Mouse (Mus musculus) MEL (cell line): ENCODE data around the gene Olfr692.

Experiments
- EP300 ChIP-seq, 2 experiments: IDR thresholded peaks; 2 replicates each; pipeline ENCODE4 v1.6.1; 2011; ENCODE audit warnings: improper control_type of control experiment in 2 of 2, low read length in 2 of 2, low read depth in 1 of 2, mild to moderate bottlenecking in 1 of 2
- SMC3 ChIP-seq: IDR thresholded peaks from 2 replicates; pipeline ENCODE4 v1.6.1; 2011; ENCODE audit warnings: low read depth, low read length, improper control_type of control experiment

DNA sequence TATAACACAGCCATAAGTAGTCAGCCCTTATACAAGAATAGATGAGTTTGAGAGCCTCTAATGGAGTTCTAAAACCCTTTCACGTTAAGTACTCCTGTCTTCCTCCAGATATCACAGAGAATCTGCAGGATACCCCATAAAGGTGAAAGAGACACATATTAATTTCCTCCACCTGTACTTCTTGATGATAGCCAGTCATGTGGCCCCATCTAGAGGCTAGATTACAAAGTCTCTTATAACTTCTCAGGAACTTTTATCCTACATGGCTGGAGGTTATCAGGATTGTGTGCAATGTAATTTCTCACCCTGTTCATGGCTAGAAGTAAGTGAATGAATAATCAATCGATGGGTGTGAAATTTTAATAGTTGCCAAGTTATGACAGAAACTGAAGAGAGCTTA, 42.7 kb upstream of the Olfr692 start:
- TF ChIP-seq EP300 (IDR thresholded peaks at IDR 0.05; ENCODE audit: low read depth in 1 of 2, low read length in 2 of 2) (no peak), SMC3 (no peak)
